Mouse (Mus musculus) bone marrow macrophage, adult 2 months (primary cell): ENCODE data around the gene Dctpp1.

ENCODE experiments used
- CTCF ChIP-seq: IDR thresholded peaks from 2 replicates; pipeline ENCODE4 v1.5.1; 2012; ENCODE audit warnings: low read depth, mild to moderate bottlenecking, low read length, moderate library complexity
- POLR2A ChIP-seq: IDR thresholded peaks from 2 replicates; pipeline ENCODE4 v1.6.1; 2012; ENCODE audit warnings: mild to moderate bottlenecking, low read depth, low read length, borderline replicate concordance

DNA sequence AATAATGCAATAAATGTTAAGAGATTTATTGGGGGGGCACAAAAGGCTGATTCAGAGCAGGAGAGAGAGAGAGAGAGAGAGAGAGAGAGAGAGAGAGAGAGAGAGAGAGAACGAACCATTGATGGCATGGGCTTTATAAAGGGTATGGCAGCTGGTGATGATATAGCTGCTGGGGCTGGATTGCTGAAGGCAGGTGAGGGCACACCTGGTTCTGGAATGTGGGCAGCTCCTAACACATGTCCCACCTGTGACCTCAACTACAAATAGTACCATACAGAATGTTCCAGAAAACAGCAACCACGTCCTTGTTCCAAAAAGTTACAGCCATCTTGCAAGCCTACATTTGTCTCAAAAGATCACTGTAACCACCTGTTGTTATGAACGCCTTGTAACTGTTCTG, 29.1 kb downstream of the Dctpp1 start:
- TF ChIP-seq CTCF: no peak
- no peak for TF ChIP-seq POLR2A
